Mouse (Mus musculus): ENCODE data around the gene Prep.

GRCm38 (mm10) chr10:45060841-45061240, 6.2 kb upstream of the Prep start:
- no peak for TF ChIP-seq CTCF (IDR thresholded peaks at IDR 0.05; ENCODE audit: low read depth)
- no peak for TF ChIP-seq EP300 (optimal IDR thresholded peaks at IDR 0.05)
